Mouse (Mus musculus) embryonic facial prominence, embryonic 11.5 days (tissue): ENCODE data around the gene Rora. TPM values are rescaled to one million over a fixed set of nuclear protein-coding genes. Genes with fewer than 3 reads are reported as not detected.

Source experiments
- ATAC-seq: fragments of 200-750 bp; cut with Nextera tagmentation; replicated peaks from 2 replicates; pipeline ENCODE4 v1.8.0; 2017; ENCODE audit warnings: low read depth; ENCODE audit not compliant: insufficient number of reproducible peaks, low FRiP score, low TSS enrichment
- DNase-seq: peaks from one replicate; pipeline ENCODE4 v3.0.0-alpha.2; 2015; ENCODE audit warnings: low spot score
- H3K27ac ChIP-seq: fragments of 300-500 bp; sonication (generic); replicated peaks from 2 replicates; pipeline ENCODE4 v1.5.1; 2014; ENCODE audit warnings: mild to moderate bottlenecking, low read depth, low read length, control low read depth
- H3K27me3 ChIP-seq: fragments of 300-500 bp; sonication (generic); 2 replicates; pipeline ENCODE4 v1.6.1; 2014; ENCODE audit warnings: mild to moderate bottlenecking, low read length, moderate library complexity, mixed read lengths; ENCODE audit not compliant: control insufficient read depth, insufficient read depth
- H3K36me3 ChIP-seq: fragments of 300-500 bp; sonication (generic); replicated peaks from 2 replicates; pipeline ENCODE4 v1.6.1; 2014; ENCODE audit warnings: low read depth, mild to moderate bottlenecking, low read length, moderate library complexity, mixed read lengths; ENCODE audit not compliant: control insufficient read depth, insufficient read depth
- H3K4me1 ChIP-seq: fragments of 300-500 bp; sonication (generic); 2 replicates; pipeline ENCODE4 v1.6.1; 2014; ENCODE audit warnings: low read length, mixed read lengths; ENCODE audit not compliant: control insufficient read depth, insufficient read depth
- H3K4me2 ChIP-seq: fragments of 300-500 bp; sonication (generic); 2 replicates; pipeline ENCODE4 v1.6.1; 2014; ENCODE audit warnings: low read depth, mild to moderate bottlenecking, control low read depth, low read length, moderate library complexity
- H3K4me3 ChIP-seq: fragments of 300-500 bp; sonication (generic); 2 replicates; pipeline ENCODE4 v1.5.1; 2014; ENCODE audit warnings: low read depth, low read length, control low read depth
- H3K9ac ChIP-seq: fragments of 300-500 bp; sonication (generic); replicated peaks from 2 replicates; pipeline ENCODE4 v1.6.1; 2014; ENCODE audit warnings: mild to moderate bottlenecking, control low read depth, low read length
- H3K9me3 ChIP-seq: fragments of 300-500 bp; sonication (generic); replicated peaks from 2 replicates; pipeline ENCODE4 v1.6.1; 2016; ENCODE audit warnings: mild to moderate bottlenecking, low read length, inconsistent platforms, mixed read lengths; ENCODE audit not compliant: control insufficient read depth
- WGBS: fragments of 180-500 bp; shearing (Covaris S2); extraction: QIAGEN DNeasy Blood & Tissue Kit; methylation state at CpG from one replicate; pipeline ENCODE4 v1.1.7; 2014; 5-methylcytosine and 5-hydroxymethylcytosine counted together
- polyA plus RNA-seq: library from polyadenylated mRNA; unstranded; fragments of >200 nt; fragmentation: Nextera tagmentation; extraction: Ambion mirVana; gene quantifications from 2 replicates; pipeline ENCODE4 v1.2.1, GENCODE M21; 2014

Rora gene
- polyA plus RNA-seq, 1 experiment from 2014 or later, result 5.7 TPM

DNA sequence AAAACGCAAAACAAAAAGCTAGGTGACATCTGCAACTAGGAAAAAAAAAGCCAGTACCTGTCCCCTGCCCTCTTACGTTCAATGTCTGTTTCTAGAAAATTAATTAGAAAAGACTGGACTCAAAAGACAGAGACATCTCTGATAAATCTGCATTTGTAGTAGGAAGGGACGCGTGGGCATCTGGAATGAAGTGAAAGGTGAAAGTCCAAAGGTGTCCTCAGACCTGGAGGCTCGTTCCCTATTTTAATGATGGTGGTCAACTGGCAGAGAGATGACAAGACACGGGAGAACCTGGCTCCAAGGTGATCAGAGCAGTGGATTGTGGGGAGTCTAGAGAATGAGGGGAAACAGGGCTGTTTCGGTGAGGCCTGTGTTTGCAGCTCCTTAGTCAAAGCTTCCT is 674.0 kb downstream of the Rora start:
- DNase-seq, result no peak
- Histone ChIP-seq H3K9me3 (no peaks in the 10 kb centered on the region), H3K4me3 (no peak overlapping the region), H3K27ac (no peak overlapping the region), H3K9ac (no peak overlapping the region), H3K27me3 (no peaks in the 10 kb centered on the region), H3K4me1 (no peaks in the 10 kb centered on the region), H3K36me3 (no peaks in the 10 kb centered on the region), H3K4me2 (no peak overlapping the region)
- ATAC-seq, result no peak
- 85% methylated on average over 7 of the region's 7 CpGs for WGBS

DNA sequence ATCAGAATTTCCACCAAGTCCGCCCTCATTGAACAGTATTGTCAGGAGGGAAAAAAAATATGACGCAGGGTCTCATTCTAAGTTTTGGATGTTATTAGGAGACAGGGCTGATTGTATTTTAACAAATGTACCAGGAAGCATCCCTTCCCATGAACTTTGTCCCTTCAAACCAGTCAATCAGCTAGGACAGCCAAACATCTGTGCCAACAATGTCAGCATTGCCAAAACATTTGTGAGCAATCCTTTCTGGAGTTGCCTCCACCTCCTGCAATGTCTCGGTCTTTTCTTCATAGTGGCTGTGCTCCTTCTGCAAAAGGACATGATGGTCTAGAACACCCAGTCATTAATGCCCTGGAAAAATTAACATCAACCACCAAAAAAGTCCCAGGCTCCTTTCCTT is 678.2 kb downstream of the Rora start:
- Histone ChIP-seq H3K36me3 (no peaks in the 10 kb centered on the region), H3K4me3 (no peak overlapping the region), H3K4me2 (no peak overlapping the region), H3K27ac (no peak overlapping the region), H3K9me3 (no peaks in the 10 kb centered on the region), H3K27me3 (no peaks in the 10 kb centered on the region), H3K4me1 (no peaks in the 10 kb centered on the region), H3K9ac (no peak overlapping the region)
- no peak for ATAC-seq
- 86% methylated on average over 3 of the region's 3 CpGs for WGBS
- DNase-seq, result no peak

DNA sequence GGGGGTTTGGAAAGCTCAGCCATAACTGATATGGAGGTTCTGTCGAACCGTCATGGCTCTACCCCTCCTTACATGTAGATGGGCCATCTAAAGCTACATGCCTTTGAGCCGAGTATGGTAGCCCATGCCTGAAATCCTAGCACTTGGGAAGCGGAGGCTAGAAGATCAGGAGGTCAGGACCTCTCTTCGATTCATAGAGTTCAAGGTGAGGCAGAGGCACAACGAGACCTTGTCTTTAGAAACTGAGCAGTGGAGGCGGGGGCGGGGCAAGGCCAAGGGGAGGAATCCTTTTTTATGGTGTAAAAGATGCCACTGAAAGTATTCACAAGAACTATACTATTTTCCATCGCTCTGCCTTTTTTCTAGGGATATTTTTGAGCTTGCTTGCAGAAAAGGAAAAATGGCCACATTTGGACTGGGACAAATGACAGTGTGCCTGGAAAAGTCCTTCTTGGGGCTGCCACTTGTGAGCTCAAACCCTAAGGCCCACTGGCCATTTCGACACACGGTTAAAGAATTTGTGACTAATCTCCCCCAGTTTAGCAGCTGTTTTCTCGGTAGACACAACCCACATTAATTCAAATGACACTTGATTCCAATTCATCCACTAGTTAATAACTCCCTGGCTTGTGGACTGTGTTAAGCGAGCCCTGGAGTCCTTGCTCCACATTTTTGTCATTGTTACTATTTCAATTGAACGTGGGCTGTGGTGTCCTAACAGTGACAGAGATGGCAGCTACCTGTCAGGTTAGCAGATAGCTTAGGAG is 679.4 kb downstream of the Rora start:
- Histone ChIP-seq H3K4me3 (no peak overlapping the region), H3K36me3 (no peaks in the 10 kb centered on the region), H3K9me3 (no peaks in the 10 kb centered on the region), H3K27ac (no peak overlapping the region), H3K9ac (no peak overlapping the region), H3K4me1 (no peaks in the 10 kb centered on the region), H3K27me3 (no peaks in the 10 kb centered on the region), H3K4me2 (no peak overlapping the region)
- WGBS, result 64% methylated on average over 14 of the region's 14 CpGs
- ATAC-seq (no peak), DNase-seq (no peak)

DNA sequence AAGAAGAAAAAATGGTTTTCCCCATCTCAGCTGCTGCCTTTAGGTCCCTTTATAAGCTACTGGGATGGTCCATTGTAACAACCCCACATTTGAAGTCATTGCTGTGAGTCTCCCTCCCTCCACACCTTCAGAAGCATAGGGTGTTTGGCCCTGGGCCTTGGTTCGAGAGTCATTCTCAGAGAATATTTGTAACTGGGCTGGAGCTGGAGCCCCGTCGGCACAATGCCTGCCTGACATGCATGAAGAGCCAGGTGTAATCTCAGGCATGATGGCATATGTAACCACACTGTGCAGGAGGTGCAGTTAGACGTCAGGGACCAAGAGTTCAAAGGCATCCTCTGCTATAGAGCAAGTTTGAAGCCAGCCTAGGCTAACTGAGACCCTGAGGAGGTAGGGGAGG is 680.1 kb downstream of the Rora start:
- ATAC-seq (no peak), DNase-seq (no peak)
- no peaks in the 10 kb centered on the region for H3K4me1 ChIP-seq
- H3K27ac ChIP-seq, result no peak overlapping the region
- no peak overlapping the region for H3K9ac ChIP-seq
- no peaks in the 10 kb centered on the region for H3K27me3 ChIP-seq
- H3K4me3 ChIP-seq, result no peak overlapping the region
- H3K36me3 ChIP-seq, result no peaks in the 10 kb centered on the region
- 82% methylated on average over 4 of the region's 4 CpGs for WGBS
- no peaks in the 10 kb centered on the region for H3K9me3 ChIP-seq
- H3K4me2 ChIP-seq, result no peak overlapping the region

DNA sequence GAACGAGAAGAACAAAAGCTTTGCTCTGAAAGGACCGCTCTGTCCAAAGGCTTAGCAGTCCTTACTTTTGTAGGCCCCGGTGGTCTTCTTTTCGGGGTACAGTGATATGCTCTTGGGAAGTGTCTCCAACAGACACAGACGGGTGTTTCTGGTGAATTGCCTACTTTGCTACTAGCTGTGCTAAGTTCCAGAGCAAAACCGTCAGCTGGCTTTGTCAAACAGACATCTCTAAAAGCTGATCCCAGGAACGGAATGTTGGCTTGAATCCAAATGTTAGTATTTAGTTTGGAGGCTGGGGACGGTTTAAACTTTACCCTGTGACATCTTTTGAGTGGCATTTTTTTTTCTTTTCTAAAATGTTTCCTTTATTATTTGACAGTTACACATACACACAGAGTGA is 680.5 kb downstream of the Rora start:
- no peak for ATAC-seq
- 60% methylated on average over 8 of the region's 8 CpGs for WGBS
- H3K4me2 ChIP-seq, result no peak overlapping the region
- no peak overlapping the region for H3K9ac ChIP-seq
- no peaks in the 10 kb centered on the region for H3K36me3 ChIP-seq
- no peaks in the 10 kb centered on the region; the same call in 1 of the 2 replicates for H3K4me1 ChIP-seq
- H3K9me3 ChIP-seq, result no peaks in the 10 kb centered on the region
- no peak overlapping the region for H3K27ac ChIP-seq
- no peak overlapping the region for H3K4me3 ChIP-seq
- no peaks in the 10 kb centered on the region for H3K27me3 ChIP-seq
- DNase-seq, result peak; percentile 57

DNA sequence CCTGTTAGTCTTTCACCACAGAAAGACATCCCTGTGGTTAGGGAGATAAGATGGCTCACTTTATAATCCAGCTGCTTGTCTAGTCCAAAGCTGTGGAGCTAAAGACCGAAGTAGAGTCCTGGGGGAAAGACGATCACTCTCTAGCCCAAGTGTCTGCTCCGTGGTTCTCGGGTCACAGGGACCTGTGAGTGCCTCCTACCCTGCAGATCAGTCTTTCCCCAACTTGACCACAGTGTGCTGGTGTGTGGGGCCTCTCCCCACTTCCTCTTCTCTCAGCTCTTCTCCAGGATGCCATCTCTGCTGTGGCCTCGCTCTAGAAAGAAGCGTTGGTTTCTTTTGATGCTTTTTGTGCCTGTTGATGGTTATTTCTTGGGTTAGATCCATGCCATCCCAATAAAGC is 682.5 kb downstream of the Rora start:
- H3K36me3 ChIP-seq, result no peaks in the 10 kb centered on the region
- no peaks in the 10 kb centered on the region; the same call in 1 of the 2 replicates for H3K4me1 ChIP-seq
- no peak overlapping the region for H3K4me3 ChIP-seq
- H3K27ac ChIP-seq, result no peak overlapping the region
- DNase-seq, result no peak
- no peaks in the 10 kb centered on the region for H3K27me3 ChIP-seq
- WGBS, result 82% methylated on average over 6 of the region's 6 CpGs
- no peak overlapping the region for H3K9ac ChIP-seq
- no peaks in the 10 kb centered on the region for H3K9me3 ChIP-seq
- ATAC-seq, result no peak
- no peak overlapping the region for H3K4me2 ChIP-seq

DNA sequence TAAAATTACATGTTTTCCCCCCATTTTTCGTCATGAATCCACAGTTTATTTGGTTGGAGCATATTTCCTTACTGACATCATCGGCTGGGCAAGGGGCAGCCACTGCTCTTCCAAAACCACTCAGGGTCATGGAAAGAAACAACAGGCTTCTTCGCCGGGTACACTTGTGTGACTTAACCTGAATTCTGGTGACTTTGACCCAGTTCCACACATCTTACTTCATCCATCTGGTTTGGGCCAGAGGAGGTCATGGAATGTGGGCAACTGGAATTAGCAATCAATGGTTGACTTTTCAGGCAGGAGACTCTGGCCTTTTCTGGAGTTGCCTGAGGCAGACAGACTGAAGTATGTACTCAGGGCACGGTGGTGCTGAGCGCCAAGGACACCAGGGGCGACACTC is 685.6 kb downstream of the Rora start:
- WGBS, result 59% methylated on average over 7 of the region's 7 CpGs
- H3K4me2 ChIP-seq, result no peak overlapping the region
- no peak for ATAC-seq

DNA sequence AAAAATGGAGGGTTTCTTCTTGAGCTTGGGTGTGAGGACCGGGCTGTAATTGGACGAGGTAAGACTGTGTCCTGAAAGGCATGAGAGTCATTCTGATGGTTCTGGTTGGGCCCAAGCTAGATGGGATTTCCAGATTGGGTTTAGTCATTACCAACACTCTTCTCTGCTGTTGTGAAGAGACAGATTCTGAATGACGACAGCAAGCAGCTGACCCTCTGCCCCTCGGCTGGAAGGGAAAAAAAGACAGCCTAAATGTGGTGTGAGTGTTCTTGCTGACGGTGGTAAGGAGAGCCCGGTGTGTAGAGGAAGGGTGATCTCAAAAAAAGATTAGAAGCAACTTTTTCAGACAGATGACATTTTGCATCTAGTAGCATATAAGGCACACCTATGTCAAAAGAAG is 686.2 kb downstream of the Rora start:
- no peak overlapping the region for H3K27ac ChIP-seq
- no peak overlapping the region for H3K9ac ChIP-seq
- no peaks in the 10 kb centered on the region for H3K27me3 ChIP-seq
- H3K4me3 ChIP-seq, result no peak overlapping the region
- H3K36me3 ChIP-seq, result no peaks in the 10 kb centered on the region
- no peaks in the 10 kb centered on the region; the same call in 1 of the 2 replicates for H3K4me1 ChIP-seq
- no peak overlapping the region for H3K4me2 ChIP-seq
- no peak for DNase-seq
- ATAC-seq, result no peak
- 78% methylated on average over 6 of the region's 6 CpGs for WGBS
- no peaks in the 10 kb centered on the region for H3K9me3 ChIP-seq

More for the DNA sequence above, 685.6 kb downstream of the Rora start:
- Histone ChIP-seq H3K9me3 (no peaks in the 10 kb centered on the region), H3K27ac (no peak overlapping the region), H3K9ac (no peak overlapping the region), H3K4me1 (no peaks in the 10 kb centered on the region; the same call in 1 of the 2 replicates), H3K4me3 (no peak overlapping the region), H3K27me3 (no peaks in the 10 kb centered on the region), H3K36me3 (no peaks in the 10 kb centered on the region)
- no peak for DNase-seq
